Mouse (Mus musculus) forebrain, embryonic 12.5 days (tissue): ENCODE data around the gene Iqgap1. TPM values are rescaled to one million over a fixed set of nuclear protein-coding genes. Genes with fewer than 3 reads are reported as not detected.
A peak's percentile ranks its signal among the peaks of the same experiment; 100 is the strongest.
"Not testable (repeated sequence)": the region's sequence is repeated elsewhere in the genome, so short reads cannot be mapped to it uniquely, and the experiment has no call there.

ENCODE experiments used
- ATAC-seq: fragments of 200-750 bp; cut with Nextera tagmentation; 2 replicates; pipeline ENCODE4 v1.8.0; 2017; ENCODE audit warnings: moderate TSS enrichment; ENCODE audit not compliant: low FRiP score
- H3K27ac ChIP-seq: fragments of 300-500 bp; sonication (generic); 2 replicates; pipeline ENCODE4 v1.5.1; 2016; ENCODE audit warnings: mild to moderate bottlenecking
- H3K27me3 ChIP-seq: fragments of 300-500 bp; sonication (generic); 2 replicates; pipeline ENCODE4 v1.6.1; 2016; ENCODE audit warnings: mild to moderate bottlenecking
- H3K36me3 ChIP-seq: fragments of 300-500 bp; sonication (generic); replicated peaks from 2 replicates; pipeline ENCODE4 v1.6.1; 2016; ENCODE audit warnings: mild to moderate bottlenecking
- H3K4me1 ChIP-seq: fragments of 300-500 bp; sonication (generic); 2 replicates; pipeline ENCODE4 v1.6.1; 2016
- H3K4me2 ChIP-seq: fragments of 300-500 bp; sonication (generic); 2 replicates; pipeline ENCODE4 v1.6.1; 2016; ENCODE audit warnings: mild to moderate bottlenecking, moderate library complexity
- H3K4me3 ChIP-seq: fragments of 300-500 bp; sonication (generic); replicated peaks from 2 replicates; pipeline ENCODE4 v1.5.1; 2016; ENCODE audit warnings: mild to moderate bottlenecking
- H3K9ac ChIP-seq: fragments of 300-500 bp; sonication (generic); 2 replicates; pipeline ENCODE4 v1.6.1; 2016; ENCODE audit warnings: mild to moderate bottlenecking
- H3K9me3 ChIP-seq: fragments of 300-500 bp; sonication (generic); 2 replicates; pipeline ENCODE4 v1.6.1; 2016
- WGBS: fragments of 180-500 bp; shearing (Covaris S2); methylation state at CpG from one replicate; pipeline ENCODE4 v1.1.7; 2016; 5-methylcytosine and 5-hydroxymethylcytosine counted together
- polyA plus RNA-seq: library from polyadenylated mRNA; unstranded; fragments of >200 nt; fragmentation: Nextera tagmentation; extraction: Ambion mirVana; gene quantifications from 2 replicates; pipeline ENCODE4 v1.2.1, GENCODE M21; 2016

Iqgap1 gene
- polyA plus RNA-seq, 1 experiment from 2014 or later, result 31.6 TPM

DNA sequence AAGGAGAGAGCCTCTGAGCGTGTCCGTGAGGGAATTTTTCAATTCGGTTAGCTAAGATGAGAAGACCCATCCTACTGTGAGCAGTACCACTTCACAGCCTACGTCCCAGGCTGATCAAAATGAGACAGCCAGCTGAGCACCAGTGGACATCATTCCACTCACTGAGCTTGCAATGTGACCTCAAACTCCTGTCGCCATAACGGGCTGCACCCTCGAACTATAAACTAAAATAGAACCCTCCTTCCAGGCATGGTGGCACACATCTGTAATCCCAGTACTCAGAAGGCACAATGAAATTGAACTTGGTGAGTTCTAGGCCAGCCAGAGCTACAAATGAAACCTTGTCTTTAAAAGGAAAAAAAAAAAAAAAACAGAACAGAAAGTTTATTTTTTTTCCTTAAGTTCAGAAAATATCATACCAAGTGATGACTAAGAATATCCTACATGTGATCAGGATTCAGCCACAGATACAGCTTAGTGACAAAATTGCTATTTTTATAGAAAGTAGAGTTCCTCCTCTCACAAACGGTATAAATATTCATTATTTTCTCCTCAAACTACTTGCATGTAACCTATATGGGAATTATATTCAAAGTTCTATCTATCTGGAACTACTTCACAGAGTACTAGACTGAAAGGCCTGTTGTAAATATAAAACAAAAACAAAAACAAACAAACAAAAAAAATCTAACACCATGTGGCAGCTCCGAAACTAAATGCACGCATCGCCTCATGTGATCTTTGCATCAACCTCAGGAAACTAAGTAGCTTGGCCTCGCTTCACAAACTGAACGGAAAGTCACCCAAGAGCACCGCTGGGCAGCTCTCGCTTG is 50.9 kb downstream of the Iqgap1 start:
- Histone ChIP-seq H3K27ac (no peak overlapping the region), H3K4me3 (no peak overlapping the region), H3K4me1 (peaks cover 6% of the 10 kb centered on the region; the same call in 1 of the 2 replicates), H3K36me3 (no peaks in the 10 kb centered on the region), H3K4me2 (no peak overlapping the region), H3K27me3 (no peaks in the 10 kb centered on the region), H3K9ac (no peak overlapping the region), H3K9me3 (no peaks in the 10 kb centered on the region)
- no peak for ATAC-seq
- 94% methylated on average over 15 of the region's 15 CpGs for WGBS

DNA sequence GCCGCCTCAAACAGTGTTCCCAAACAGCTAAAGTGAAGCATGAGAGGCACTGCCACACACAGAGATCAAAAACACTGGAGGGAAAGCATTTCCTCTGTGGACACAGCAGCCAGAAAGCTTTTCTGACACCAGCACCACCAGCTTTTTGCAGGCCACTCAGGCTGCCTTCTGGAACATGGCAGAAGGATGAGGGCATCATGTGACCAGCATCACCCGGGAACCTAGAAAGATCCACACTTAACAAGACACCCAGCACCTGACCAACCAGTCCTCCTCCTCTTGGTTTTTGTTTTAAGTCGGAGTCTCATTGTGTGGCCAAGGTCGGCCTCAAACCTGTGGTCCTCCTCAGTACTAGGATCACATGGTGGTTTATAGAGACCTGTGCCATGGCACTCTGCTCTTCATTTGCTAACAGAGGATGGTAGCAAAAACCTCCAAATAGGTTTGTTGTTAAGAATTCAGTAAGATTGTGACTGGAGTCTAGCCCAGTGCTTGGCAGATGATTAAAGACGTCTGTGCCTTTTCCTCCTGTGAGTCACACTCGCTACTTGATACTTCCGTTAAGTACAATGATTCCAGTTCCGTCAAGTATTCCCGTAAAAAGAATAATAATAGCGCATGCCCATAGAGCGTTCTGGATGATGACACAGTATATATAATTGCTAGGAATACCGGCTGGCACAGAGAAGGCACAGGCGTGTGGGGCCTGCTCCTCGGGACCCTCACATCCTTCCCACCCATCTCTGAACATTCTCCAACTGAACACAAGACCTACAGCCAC is 51.8 kb downstream of the Iqgap1 start:
- Histone ChIP-seq H3K27me3 (no peaks in the 10 kb centered on the region), H3K4me3 (no peak overlapping the region), H3K4me1 (0 out of 2 replicates have a peak, but pooled peaks cover 4% of the 10 kb centered on the region), H3K36me3 (no peaks in the 10 kb centered on the region), H3K4me2 (no peak overlapping the region), H3K27ac (0 out of 2 replicates have a peak overlapping the region, but pooled peaks have one; percentile 16), H3K9ac (no peak overlapping the region), H3K9me3 (no peaks in the 10 kb centered on the region)
- WGBS, result 83% methylated on average over 14 of the region's 14 CpGs
- no peak for ATAC-seq

DNA sequence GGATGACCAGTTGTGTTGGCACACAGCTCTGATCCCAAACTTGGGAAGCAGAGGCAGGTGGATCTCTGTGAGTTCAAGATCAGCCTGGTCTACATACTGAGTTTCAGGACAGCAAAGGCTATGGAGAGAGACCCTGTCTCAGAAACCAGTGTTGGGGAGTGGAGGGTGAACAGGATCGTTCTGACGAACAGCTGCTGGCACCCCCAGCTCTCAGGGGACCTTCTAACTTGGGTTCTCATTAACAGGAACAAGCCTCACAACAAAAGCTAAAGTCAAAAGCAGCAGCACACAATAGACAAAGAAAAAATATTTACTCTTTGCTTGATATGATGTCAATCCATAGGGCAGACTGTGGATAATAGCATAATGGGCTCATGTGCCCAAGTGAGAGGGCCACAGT is 55.3 kb downstream of the Iqgap1 start:
- H3K4me1 ChIP-seq, result 0 out of 2 replicates have a peak, but pooled peaks cover 4% of the 10 kb centered on the region
- no peak overlapping the region for H3K9ac ChIP-seq
- no peaks in the 10 kb centered on the region for H3K9me3 ChIP-seq
- peaks cover 7% of the 10 kb centered on the region; the same call in 1 of the 2 replicates for H3K36me3 ChIP-seq
- no peak overlapping the region for H3K4me3 ChIP-seq
- no peaks in the 10 kb centered on the region for H3K27me3 ChIP-seq
- WGBS, result 77% methylated on average over 2 of the region's 2 CpGs
- ATAC-seq, result no peak
- H3K27ac ChIP-seq, result no peak overlapping the region
- no peak overlapping the region for H3K4me2 ChIP-seq

DNA sequence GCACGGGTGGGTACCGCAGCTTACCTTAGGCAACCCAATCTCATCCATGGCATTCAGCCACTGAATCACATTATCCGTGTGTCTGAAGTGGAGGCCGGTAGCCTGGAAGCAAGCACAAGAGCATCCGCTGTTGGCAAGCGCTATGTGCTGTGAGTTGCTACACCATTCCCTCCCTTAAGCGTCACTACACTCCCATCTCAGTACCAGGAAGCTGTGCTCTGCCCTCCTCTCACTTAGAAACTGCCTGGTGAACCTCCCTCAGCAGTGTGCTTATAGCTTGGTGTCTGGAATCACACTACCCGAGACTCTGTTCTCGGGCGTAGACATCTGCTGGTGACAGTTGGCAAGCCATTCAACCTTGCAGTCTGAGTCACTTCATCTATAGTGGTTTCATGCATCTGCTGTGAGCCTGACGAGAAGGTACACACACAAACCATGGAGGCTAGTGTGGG is 58.9 kb downstream of the Iqgap1 start:
- Histone ChIP-seq H3K4me2 (no peak overlapping the region), H3K27me3 (no peaks in the 10 kb centered on the region), H3K4me3 (no peak overlapping the region), H3K4me1 (peaks cover 12% of the 10 kb centered on the region), H3K9ac (no peak overlapping the region), H3K36me3 (peaks cover 8% of the 10 kb centered on the region; the same call in 1 of the 2 replicates), H3K27ac (no peak overlapping the region), H3K9me3 (no peaks in the 10 kb centered on the region)
- WGBS, result 89% methylated on average over 11 of the region's 11 CpGs
- ATAC-seq, result no peak

DNA sequence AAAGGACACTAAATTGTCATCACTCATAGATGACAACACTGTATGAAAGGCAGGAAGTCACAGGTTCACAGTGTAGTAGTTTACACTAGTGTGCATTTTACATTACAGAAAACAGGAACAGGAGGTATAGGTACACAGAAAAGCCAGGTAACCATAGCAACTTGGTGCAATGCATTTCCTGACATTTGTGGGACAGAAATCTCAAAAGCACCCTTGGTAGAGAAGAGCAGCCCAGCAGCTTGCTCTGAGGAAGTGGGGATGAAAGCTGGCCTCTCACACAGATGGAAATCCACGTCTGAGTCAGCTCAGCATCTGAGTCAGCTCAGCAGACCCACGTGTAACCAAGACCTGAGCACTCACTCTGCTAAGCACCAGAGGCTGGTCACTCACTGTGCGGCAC is 59.7 kb downstream of the Iqgap1 start:
- Histone ChIP-seq H3K9ac (no peak overlapping the region), H3K36me3 (peaks cover 8% of the 10 kb centered on the region; the same call in 1 of the 2 replicates), H3K9me3 (no peaks in the 10 kb centered on the region), H3K27me3 (no peaks in the 10 kb centered on the region), H3K4me2 (no peak overlapping the region), H3K4me3 (no peak overlapping the region), H3K27ac (no peak overlapping the region), H3K4me1 (peaks cover 12% of the 10 kb centered on the region)
- 77% methylated on average over 3 of the region's 3 CpGs for WGBS
- no peak for ATAC-seq

DNA sequence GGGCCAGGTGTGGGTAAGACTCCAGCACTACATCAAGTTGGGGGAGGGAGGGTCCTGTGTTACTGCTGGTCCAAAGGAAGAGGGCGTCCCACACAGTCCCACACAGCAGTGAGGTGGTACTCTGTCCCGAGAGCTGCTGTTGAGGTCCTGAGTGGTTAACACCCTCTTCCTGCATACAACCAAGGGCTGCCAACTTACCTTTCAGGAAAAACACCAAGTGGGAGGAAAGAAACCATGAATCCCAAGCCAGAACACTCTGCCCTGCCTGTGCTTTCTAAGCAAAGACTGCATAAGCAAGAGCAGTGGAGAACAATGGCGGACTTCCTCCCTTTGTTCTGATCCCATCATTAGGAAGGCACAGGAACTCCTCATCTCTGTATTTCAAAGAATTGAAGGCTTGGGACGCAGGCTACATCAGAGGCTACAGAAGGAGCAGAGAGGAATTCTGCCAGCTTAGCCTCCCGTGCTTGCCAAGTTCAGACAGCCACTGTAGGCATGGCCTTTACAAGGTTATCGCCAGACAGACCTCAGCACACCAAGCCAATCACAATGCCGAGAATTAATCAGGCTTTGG is 61.8 kb downstream of the Iqgap1 start:
- Histone ChIP-seq H3K9me3 (no peaks in the 10 kb centered on the region), H3K36me3 (peaks cover 14% of the 10 kb centered on the region; the same call in 1 of the 2 replicates), H3K27me3 (no peaks in the 10 kb centered on the region), H3K4me2 (no peak overlapping the region), H3K4me3 (no peak overlapping the region), H3K4me1 (peaks cover 12% of the 10 kb centered on the region), H3K9ac (no peak overlapping the region), H3K27ac (peak overlapping the region; percentile 57)
- 54% methylated on average over 7 of the region's 7 CpGs for WGBS
- no peak for ATAC-seq

DNA sequence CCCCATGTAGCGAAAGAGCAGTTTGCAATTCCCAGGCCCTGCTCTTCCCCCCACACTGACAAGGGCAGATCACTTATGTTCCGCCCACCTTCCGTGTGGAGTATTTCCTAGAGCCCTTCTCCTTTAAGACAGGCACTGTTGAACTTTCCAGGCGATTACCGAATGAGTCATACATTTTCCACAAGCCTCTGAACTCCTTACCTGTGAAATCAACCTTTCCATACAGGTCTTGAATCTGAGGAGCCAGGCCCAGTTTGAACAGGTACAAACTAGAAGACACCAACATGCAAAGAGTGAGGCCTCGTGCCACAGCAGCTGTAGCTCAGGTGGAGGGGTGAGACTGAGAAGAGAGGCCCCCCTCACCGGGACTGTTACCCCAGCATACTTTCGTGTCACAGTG is 63.5 kb downstream of the Iqgap1 start:
- no peak for ATAC-seq
- Histone ChIP-seq H3K9me3 (no peaks in the 10 kb centered on the region), H3K36me3 (peaks cover 24% of the 10 kb centered on the region), H3K27ac (no peak overlapping the region), H3K4me2 (no peak overlapping the region), H3K4me3 (no peak overlapping the region), H3K9ac (no peak overlapping the region), H3K27me3 (no peaks in the 10 kb centered on the region), H3K4me1 (peaks cover 12% of the 10 kb centered on the region)
- 87% methylated on average over 8 of the region's 8 CpGs for WGBS

DNA sequence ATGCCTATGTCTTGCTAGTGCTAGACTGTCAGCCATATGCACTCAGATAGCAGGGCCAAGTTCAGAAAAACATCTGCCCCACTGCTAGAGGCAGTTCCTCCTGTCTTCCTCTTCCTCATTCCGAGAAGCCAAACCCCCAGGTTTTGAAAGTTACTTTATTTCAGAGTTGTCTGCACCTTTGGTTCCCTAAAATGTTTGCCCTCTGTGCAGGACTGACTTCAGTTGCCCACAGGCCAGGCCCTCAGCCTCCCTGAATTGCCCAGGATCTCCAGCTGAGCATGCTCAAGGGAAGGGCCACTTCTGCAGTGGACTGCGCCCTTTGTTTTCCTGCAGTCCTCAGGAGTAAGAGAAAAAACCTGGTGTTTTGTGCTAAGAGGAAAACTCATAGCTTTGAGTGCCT is 71.7 kb downstream of the Iqgap1 start:
- no peak for ATAC-seq
- WGBS, result 84% methylated on average over 2 of the region's 2 CpGs
- no peaks in the 10 kb centered on the region for H3K4me1 ChIP-seq
- H3K9me3 ChIP-seq, result no peaks in the 10 kb centered on the region
- H3K4me3 ChIP-seq, result no peak overlapping the region
- H3K4me2 ChIP-seq, result no peak overlapping the region
- H3K9ac ChIP-seq, result no peak overlapping the region
- peaks cover 43% of the 10 kb centered on the region for H3K36me3 ChIP-seq
- no peaks in the 10 kb centered on the region for H3K27me3 ChIP-seq
- no peak overlapping the region for H3K27ac ChIP-seq

DNA sequence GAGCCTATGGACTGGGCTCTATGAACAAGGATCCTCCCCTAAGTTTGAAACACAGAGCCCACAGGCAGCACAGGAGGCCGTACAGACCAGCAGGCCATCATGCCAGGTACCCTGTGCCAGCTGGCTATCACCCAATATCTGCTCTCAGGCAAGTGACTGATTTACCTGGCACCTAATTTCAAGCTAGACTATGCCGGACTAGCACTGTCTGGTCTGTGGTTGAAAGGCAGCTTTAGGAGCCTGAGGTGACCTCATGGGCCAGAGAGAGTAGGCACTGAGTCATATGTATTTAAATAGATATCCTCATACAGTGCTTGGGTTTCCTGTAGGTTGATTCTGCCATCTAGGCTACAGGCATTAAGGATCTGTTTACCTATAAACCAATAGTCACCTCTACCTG is 72.2 kb downstream of the Iqgap1 start:
- ATAC-seq, result no peak
- peaks cover 42% of the 10 kb centered on the region for H3K36me3 ChIP-seq

DNA sequence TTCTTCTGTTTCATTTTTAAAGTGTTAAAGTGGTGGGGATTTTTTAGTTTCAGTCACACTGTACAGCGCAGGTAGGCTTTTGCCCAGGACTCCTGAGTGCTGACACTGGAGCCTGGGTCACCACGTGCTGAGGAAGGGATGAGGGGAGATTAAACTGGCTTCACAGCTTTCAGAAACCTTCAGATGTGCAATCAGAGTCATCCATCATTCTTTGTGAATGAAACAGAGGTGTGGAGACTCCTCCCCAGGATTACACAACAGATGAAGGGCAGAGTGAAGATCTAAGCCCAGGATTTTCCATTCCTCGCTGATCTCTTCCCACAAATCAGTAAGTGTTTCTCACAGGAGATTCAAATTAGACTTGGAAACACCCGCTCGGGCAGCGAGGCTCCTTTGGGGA is 76.2 kb downstream of the Iqgap1 start:
- H3K36me3 ChIP-seq, result peaks cover 33% of the 10 kb centered on the region
- H3K4me1 ChIP-seq, result peaks cover 25% of the 10 kb centered on the region
- H3K9ac ChIP-seq, result no peak overlapping the region
- no peak overlapping the region for H3K27ac ChIP-seq
- ATAC-seq, result no peak
- H3K4me2 ChIP-seq, result no peak overlapping the region
- H3K27me3 ChIP-seq, result no peaks in the 10 kb centered on the region
- no peaks in the 10 kb centered on the region for H3K9me3 ChIP-seq
- 70% methylated on average over 6 of the region's 6 CpGs for WGBS
- H3K4me3 ChIP-seq, result no peak overlapping the region

More for the DNA sequence above, 72.2 kb downstream of the Iqgap1 start:
- 94% methylated on average over 2 of the region's 2 CpGs for WGBS
- H3K27me3 ChIP-seq, result no peaks in the 10 kb centered on the region
- H3K27ac ChIP-seq, result no peak overlapping the region
- H3K9ac ChIP-seq, result no peak overlapping the region
- no peaks in the 10 kb centered on the region for H3K4me1 ChIP-seq
- no peak overlapping the region for H3K4me2 ChIP-seq
- H3K9me3 ChIP-seq, result no peaks in the 10 kb centered on the region
- no peak overlapping the region for H3K4me3 ChIP-seq

DNA sequence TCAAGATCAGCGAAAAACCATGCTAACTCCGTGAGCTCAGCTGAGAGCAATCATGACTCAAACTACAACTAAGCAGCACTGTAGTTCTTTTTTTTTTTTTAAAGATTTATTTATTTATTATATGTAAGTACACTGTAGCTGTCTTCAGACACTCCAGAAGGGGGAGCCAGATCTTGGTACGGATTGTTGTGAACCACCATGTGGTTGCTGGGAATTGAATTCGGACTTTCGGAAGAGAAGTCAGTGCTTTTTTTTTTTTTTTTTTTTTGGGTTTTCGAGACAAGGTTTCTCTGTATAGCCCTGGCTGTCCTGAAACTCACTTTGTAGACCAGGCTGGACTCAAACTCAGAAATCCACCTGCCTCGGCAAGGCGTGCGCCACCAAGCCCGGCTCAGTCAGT is 76.7 kb downstream of the Iqgap1 start:
- H3K4me2 ChIP-seq, H3K27ac ChIP-seq, H3K9ac ChIP-seq, H3K4me3 ChIP-seq, H3K27me3 ChIP-seq, ATAC-seq, H3K9me3 ChIP-seq: not testable (repeated sequence)
- WGBS, result 93% methylated on average over 9 of the region's 10 CpGs
- Histone ChIP-seq H3K36me3 (peaks cover 33% of the 10 kb centered on the region), H3K4me1 (peaks cover 30% of the 10 kb centered on the region)

DNA sequence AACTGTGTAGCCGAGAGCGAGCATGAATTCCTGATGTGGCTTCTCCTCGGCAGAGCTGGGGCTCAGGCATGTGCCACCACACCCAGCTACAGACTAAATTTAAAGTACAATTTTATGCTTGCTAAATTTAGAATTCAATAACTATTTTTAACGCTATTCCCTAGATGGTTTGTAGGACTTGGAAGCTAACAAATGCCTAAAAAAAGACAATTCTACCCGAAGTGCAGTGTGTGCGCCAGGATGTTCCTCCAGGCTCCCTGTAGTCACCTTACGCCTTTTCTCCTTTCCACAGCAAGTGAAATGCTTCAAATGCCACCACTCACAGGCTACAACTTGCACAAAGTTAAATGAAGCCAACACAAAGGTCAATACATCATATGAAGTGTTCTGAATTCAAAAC is 78.4 kb downstream of the Iqgap1 start:
- ATAC-seq, result no peak

More for the DNA sequence above, 78.4 kb downstream of the Iqgap1 start:
- Histone ChIP-seq H3K4me3 (no peak overlapping the region), H3K9ac (no peak overlapping the region), H3K9me3 (no peaks in the 10 kb centered on the region), H3K27me3 (no peaks in the 10 kb centered on the region), H3K4me2 (no peak overlapping the region), H3K27ac (0 out of 2 replicates have a peak overlapping the region, but pooled peaks have one; percentile 79), H3K4me1 (peaks cover 30% of the 10 kb centered on the region), H3K36me3 (peaks cover 43% of the 10 kb centered on the region)
- 77% methylated on average over 7 of the region's 7 CpGs for WGBS
